Mouse (Mus musculus) intestine, embryonic 14.5 days (tissue): ENCODE measurements at regions not wholly inside any gene's neighbourhood (a gene's known extent, or its start where the extent isn't known, plus 50 kb on each side); places are given as distances from the start of the nearest gene placed in this dataset.

Experiments used
- ATAC-seq: fragments of 200-750 bp; cut with Nextera tagmentation; replicated peaks from 2 replicates; pipeline ENCODE4 v1.8.0; 2017; ENCODE audit warnings: low read depth, moderate number of reproducible peaks, moderate TSS enrichment, moderate library complexity; ENCODE audit not compliant: low FRiP score, low TSS enrichment
- DNase-seq: peaks from one replicate; pipeline ENCODE4 v3.0.0-alpha.2; 2018; ENCODE audit warnings: low spot score
- H3K27ac ChIP-seq: fragments of 300-500 bp; sonication (generic); 2 replicates; pipeline ENCODE4 v1.5.1; 2014; ENCODE audit warnings: low read depth, mild to moderate bottlenecking, control low read depth
- H3K27me3 ChIP-seq: fragments of 300-500 bp; sonication (generic); replicated peaks from 2 replicates; pipeline ENCODE4 v1.6.1; 2014; ENCODE audit warnings: low read length, control low read depth; ENCODE audit not compliant: control insufficient read depth, insufficient read depth
- H3K36me3 ChIP-seq: fragments of 300-500 bp; sonication (generic); 2 replicates; pipeline ENCODE4 v1.6.1; 2014; ENCODE audit warnings: low read length, control low read depth; ENCODE audit not compliant: control insufficient read depth, insufficient read depth
- H3K4me1 ChIP-seq: fragments of 300-500 bp; sonication (generic); replicated peaks from 2 replicates; pipeline ENCODE4 v1.6.1; 2014; ENCODE audit warnings: low read length, control low read depth, mixed read lengths; ENCODE audit not compliant: control insufficient read depth, insufficient read depth
- H3K4me2 ChIP-seq: fragments of 300-500 bp; sonication (generic); 2 replicates; pipeline ENCODE4 v1.6.1; 2014; ENCODE audit warnings: low read length
- H3K4me3 ChIP-seq: fragments of 300-500 bp; sonication (generic); 2 replicates; pipeline ENCODE4 v1.5.1; 2014; ENCODE audit warnings: low read depth, low read length, control low read depth, mixed read lengths
- H3K9ac ChIP-seq: fragments of 300-500 bp; sonication (generic); 2 replicates; pipeline ENCODE4 v1.6.1; 2014; ENCODE audit warnings: mild to moderate bottlenecking, low read length
- H3K9me3 ChIP-seq: fragments of 300-500 bp; sonication (generic); 2 replicates; pipeline ENCODE4 v1.6.1; 2016; ENCODE audit warnings: low read length, control low read depth; ENCODE audit not compliant: control insufficient read depth
- WGBS: fragments of 180-500 bp; shearing (Covaris S2); extraction: QIAGEN DNeasy Blood & Tissue Kit; methylation state at CpG from one replicate; pipeline ENCODE4 v1.1.7; 2014; 5-methylcytosine and 5-hydroxymethylcytosine counted together

DNA sequence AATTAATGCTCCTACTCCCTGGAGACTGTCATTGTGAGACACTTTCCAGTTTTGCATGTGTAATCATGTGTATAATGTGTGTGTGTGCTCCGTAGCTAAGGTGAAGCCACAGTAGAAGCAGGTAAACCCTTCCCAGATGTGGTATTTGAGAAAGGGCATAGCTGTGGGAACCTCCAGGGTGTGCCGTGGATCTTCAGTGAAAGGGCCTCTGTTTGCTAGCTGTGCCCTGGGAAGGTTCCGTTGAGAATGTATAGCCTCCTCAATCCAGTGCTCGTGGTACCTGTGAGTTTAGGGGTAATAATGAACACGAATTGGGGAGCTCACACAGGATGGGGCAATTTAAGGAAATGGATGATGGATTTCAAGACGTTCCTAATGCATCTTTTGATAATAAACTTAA is 447.6 kb downstream of the Sox2 start:
- WGBS, result 85% methylated on average over 6 of the region's 6 CpGs
- H3K4me3 ChIP-seq, result no peak overlapping the region
- H3K9me3 ChIP-seq, result no peaks in the 10 kb centered on the region
- H3K4me1 ChIP-seq, result no peaks in the 10 kb centered on the region
- H3K36me3 ChIP-seq, result no peaks in the 10 kb centered on the region
- no peaks in the 10 kb centered on the region for H3K27me3 ChIP-seq
- DNase-seq (no peak), ATAC-seq (no peak)
- H3K4me2 ChIP-seq, result no peak overlapping the region
- H3K27ac ChIP-seq, result no peak overlapping the region
- H3K9ac ChIP-seq, result no peak overlapping the region

DNA sequence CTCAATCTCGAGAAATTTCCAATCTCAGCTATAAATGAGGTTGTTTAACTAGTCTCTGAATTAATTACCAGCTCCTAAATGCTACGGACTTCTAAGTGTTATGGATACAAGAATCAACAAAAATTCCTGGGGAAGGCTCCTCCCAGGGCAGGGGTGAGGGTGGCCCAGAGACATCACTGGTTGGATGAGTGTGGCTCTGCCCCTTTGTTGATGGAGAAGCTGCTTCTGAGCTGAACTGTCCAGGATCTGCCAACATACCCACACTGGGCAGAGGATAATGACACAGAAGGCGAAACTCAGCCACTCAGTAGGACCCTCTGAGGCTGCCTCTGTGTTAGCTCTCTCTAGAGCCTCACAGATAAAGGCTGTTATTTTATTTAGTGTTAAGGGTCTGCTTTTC is 449.0 kb downstream of the Sox2 start:
- H3K27ac ChIP-seq, result no peak overlapping the region
- DNase-seq, result no peak
- H3K36me3 ChIP-seq, result no peaks in the 10 kb centered on the region
- H3K4me2 ChIP-seq, result no peak overlapping the region
- 0 out of 2 replicates have a peak, but pooled peaks cover 3% of the 10 kb centered on the region for H3K27me3 ChIP-seq
- ATAC-seq, result no peak
- H3K9me3 ChIP-seq, result no peaks in the 10 kb centered on the region
- no peaks in the 10 kb centered on the region for H3K4me1 ChIP-seq
- H3K4me3 ChIP-seq, result no peak overlapping the region
- WGBS, result 60% methylated on average over 3 of the region's 3 CpGs
- no peak overlapping the region for H3K9ac ChIP-seq

GRCm38 (mm10) chr3:35099876-35100420 is 449.7 kb downstream of the Sox2 start:
- H3K36me3 ChIP-seq, result no peaks in the 10 kb centered on the region
- H3K4me2 ChIP-seq, result no peak overlapping the region
- H3K4me1 ChIP-seq, result no peaks in the 10 kb centered on the region
- H3K27ac ChIP-seq, result no peak overlapping the region
- DNase-seq (no peak), ATAC-seq (no peak)
- no peaks in the 10 kb centered on the region for H3K9me3 ChIP-seq
- H3K27me3 ChIP-seq, result 0 out of 2 replicates have a peak, but pooled peaks cover 6% of the 10 kb centered on the region
- 84% methylated on average over 10 of the region's 10 CpGs for WGBS
- H3K4me3 ChIP-seq, result no peak overlapping the region
- H3K9ac ChIP-seq, result no peak overlapping the region

GRCm38 (mm10) chr3:35101286-35101685 is 451.1 kb downstream of the Sox2 start:
- Histone ChIP-seq H3K9me3 (no peaks in the 10 kb centered on the region), H3K36me3 (no peaks in the 10 kb centered on the region), H3K9ac (no peak overlapping the region), H3K27me3 (0 out of 2 replicates have a peak, but pooled peaks cover 14% of the 10 kb centered on the region), H3K4me2 (no peak overlapping the region), H3K4me1 (no peaks in the 10 kb centered on the region), H3K27ac (no peak overlapping the region), H3K4me3 (no peak overlapping the region)
- no peak for DNase-seq
- ATAC-seq, result no peak
- 75% methylated on average over 8 of the region's 8 CpGs for WGBS

DNA sequence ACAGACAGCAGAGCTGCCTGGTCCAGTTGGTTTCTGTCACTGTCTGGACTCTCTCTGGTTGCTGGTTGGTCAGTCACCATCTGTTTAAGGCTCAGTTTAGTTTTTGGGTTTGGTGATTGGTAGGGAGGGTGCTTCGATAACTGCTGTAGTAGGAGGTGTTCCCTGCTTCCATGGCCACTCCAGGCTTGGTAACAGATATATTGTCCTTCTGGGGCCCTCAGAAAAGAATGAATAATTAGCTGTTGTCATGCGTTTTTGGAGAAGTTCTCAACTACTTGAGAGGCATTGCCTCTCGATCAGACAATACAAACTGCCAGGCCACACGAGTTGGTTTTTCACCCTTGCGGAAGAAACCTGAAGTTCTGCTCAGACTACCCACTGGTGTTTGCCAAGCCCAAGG is 451.7 kb downstream of the Sox2 start:
- H3K9ac ChIP-seq, result no peak overlapping the region
- ATAC-seq, result no peak
- WGBS, result 66% methylated on average over 5 of the region's 5 CpGs
- H3K4me3 ChIP-seq, result no peak overlapping the region
- no peak overlapping the region for H3K27ac ChIP-seq
- no peak for DNase-seq
- no peak overlapping the region for H3K4me2 ChIP-seq
- no peaks in the 10 kb centered on the region for H3K9me3 ChIP-seq
- no peaks in the 10 kb centered on the region for H3K36me3 ChIP-seq
- no peaks in the 10 kb centered on the region for H3K4me1 ChIP-seq
- 0 out of 2 replicates have a peak, but pooled peaks cover 14% of the 10 kb centered on the region for H3K27me3 ChIP-seq

DNA sequence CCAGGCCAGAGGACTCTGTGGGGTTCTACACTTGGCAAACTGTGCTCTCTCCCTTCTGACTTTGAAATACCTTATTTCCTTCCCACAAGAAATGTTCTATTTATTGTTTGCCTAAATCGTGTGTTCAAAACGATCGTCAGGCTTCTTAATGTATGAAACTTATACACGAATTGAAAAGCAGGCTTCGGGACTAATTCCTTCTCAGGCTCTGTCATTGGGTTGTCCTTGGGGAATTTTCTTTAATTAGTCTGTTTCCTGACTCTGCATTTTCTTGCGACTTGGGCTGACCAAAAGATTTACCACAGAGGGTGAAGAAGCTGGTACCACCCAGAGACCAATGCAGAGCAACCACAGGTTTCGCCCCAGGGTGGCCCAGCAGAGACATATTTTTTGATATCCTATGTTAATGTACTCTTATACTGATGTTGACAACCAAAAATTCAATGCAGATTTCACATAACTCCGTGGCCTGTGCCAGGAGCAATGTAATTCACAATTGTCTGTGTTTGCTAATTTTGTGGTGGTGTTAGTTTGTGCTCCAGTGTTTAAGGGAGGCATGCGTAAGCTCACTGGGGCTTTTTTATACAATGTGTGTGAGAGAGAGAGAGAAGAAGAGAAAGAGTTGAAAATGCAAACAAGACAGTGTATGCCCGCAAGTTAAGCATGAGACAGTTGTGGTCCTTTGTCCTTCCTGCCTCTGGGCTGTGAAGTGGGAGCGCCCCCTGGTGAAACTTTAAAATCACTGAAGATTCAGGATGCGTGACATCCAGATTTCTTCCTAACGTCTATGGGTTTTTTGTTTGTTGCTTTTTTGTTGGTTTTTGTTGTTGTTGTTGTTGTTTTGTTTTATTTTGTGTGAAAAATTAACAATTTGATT is 452.7 kb downstream of the Sox2 start:
- Histone ChIP-seq H3K4me1 (no peaks in the 10 kb centered on the region), H3K36me3 (no peaks in the 10 kb centered on the region), H3K27ac (no peak overlapping the region), H3K9me3 (no peaks in the 10 kb centered on the region), H3K9ac (no peak overlapping the region), H3K4me3 (no peak overlapping the region), H3K27me3 (0 out of 2 replicates have a peak, but pooled peaks cover 14% of the 10 kb centered on the region), H3K4me2 (no peak overlapping the region)
- WGBS, result 51% methylated on average over 13 of the region's 13 CpGs
- 0 out of 2 replicates have a peak, but pooled peaks have one; percentile 58 for ATAC-seq
- DNase-seq, result peak; percentile 73

DNA sequence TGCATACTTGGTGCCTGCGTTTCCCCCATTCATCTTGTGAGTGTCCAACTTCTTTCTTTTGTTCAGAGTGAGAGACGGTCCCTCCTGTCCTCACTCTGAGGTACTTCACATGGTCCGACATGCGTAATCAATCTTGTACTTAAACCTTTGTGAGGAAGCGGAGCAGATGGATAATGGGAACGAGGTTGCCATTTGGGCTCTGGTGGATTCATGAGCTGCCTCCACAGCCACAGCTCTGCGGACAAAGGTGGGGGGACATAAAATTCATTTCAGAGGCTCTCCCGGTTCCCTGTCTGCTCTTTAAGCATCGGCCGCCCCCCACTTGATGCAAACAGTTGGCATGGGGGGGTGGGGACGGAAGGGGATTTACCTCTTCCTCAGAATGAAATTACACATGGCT is 454.7 kb downstream of the Sox2 start:
- Histone ChIP-seq H3K9ac (no peak overlapping the region), H3K27ac (no peak overlapping the region), H3K9me3 (no peaks in the 10 kb centered on the region), H3K36me3 (no peaks in the 10 kb centered on the region), H3K4me1 (no peaks in the 10 kb centered on the region), H3K4me2 (no peak overlapping the region), H3K27me3 (0 out of 2 replicates have a peak, but pooled peaks cover 14% of the 10 kb centered on the region), H3K4me3 (no peak overlapping the region)
- ATAC-seq, result no peak
- WGBS, result 76% methylated on average over 11 of the region's 11 CpGs
- DNase-seq, result no peak

GRCm38 (mm10) chr3:35106097-35106496 is 455.9 kb downstream of the Sox2 start:
- H3K36me3 ChIP-seq, result no peaks in the 10 kb centered on the region
- no peak overlapping the region for H3K4me2 ChIP-seq
- no peak overlapping the region for H3K27ac ChIP-seq
- ATAC-seq (no peak), DNase-seq (no peak)
- H3K9ac ChIP-seq, result no peak overlapping the region
- H3K4me1 ChIP-seq, result no peaks in the 10 kb centered on the region
- WGBS, result 83% methylated on average over 7 of the region's 7 CpGs
- H3K4me3 ChIP-seq, result no peak overlapping the region
- no peaks in the 10 kb centered on the region for H3K9me3 ChIP-seq
- H3K27me3 ChIP-seq, result 0 out of 2 replicates have a peak, but pooled peaks cover 14% of the 10 kb centered on the region
